Mouse (Mus musculus) c-Kit-negative CD71-positive TER-119-positive erythroid progenitor cells, embryonic 14.5 days (primary cell): ENCODE data around the gene Ndrg4.

Experiments
- DNase-seq: peaks from one replicate; pipeline ENCODE4 v3.0.0-alpha.2; 2013; ENCODE audit warnings: low read depth, low spot score

Gene Ndrg4

GRCm38 (mm10) chr8:95678024-95678611 is 1.3 kb downstream of the Ndrg4 start:
- DNase-seq = no peak

DNA sequence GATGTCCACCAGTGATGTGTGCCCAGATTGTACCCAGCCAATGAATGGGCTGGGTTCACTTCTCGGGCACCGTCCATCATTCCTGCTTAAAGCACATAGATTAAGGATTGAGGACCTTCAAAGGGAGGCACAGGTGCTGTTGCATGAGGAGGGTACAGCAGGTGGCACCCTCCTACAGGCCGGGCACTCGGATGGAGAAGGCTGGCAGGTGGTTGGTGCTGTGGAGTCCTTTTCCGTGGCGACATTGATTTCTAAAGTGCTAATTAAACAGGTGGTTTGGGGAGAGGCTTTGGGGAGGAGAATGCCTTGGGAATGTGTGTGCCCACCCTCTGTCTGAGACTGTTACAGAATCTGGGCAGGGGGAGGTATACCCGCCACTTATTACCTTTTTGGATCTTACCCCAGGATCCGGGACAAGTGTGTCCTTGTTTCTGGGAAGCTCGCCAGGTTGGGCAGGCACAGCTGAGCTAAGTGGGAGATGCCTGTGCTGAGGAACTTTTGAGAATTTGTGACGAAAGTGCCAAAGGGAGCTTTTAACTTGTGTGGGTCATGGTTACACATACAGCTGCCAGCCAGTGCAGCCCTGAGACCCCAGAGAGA is 11.4 kb downstream of the Ndrg4 start:
- DNase-seq = no peak

DNA sequence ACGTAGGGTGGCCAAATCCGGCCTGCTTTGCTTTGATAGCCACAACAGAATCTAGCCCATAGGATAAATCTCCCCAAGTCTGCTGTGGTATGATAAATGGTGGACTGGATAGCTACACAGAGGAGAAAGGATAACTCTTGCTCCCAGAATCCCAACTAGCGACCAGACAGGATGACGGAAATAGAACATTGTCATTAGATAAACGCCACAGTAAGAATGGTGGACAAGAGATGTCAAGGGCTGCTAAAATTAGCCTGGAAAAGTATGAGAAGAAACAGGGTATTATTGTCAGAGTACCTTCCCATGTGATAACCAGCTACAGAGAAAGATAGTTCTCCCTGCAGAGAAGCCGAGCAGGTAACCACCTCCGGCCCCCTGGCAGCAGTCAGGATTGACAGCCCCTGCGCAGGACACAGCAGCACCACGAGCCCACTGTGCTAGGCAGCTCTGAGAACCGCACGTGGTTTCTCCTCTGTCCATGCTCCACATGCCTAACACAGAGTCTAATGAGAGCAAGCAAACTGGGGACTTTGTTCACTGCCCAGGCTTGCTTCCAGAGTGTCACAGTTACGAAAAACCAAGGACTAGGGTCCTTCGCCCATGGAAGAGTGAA is 14.3 kb downstream of the Ndrg4 start:
- DNase-seq = no peak

DNA sequence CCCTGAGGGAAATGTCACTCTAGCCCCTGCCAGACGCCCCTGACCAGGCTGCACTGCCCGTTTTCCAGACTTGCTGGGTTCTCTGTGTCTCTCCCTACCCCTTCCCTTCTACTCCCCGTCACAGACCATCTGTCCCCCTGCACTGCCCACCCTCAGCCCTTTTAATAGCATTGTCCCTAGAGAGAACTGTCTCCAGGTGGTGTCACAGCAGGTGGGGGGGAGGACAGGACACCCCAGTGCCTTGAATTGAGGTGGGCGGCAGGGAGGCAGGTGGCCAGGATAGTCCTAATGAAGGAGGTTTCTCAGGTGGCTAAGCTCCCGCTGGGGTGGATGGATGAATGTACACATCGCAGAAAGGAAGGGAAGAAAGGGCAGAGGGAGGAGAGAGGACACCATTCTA is 17.9 kb downstream of the Ndrg4 start:
- no peak for DNase-seq

GRCm38 (mm10) chr8:95696661-95697060 is 19.9 kb downstream of the Ndrg4 start:
- DNase-seq = no peak

- DNase-seq = no peak
Measured at GRCm38 (mm10) chr8:95697128-95697527, 20.3 kb downstream of the Ndrg4 start.

GRCm38 (mm10) chr8:95698179-95698578 is 21.4 kb downstream of the Ndrg4 start:
- no peak for DNase-seq

- DNase-seq = no peak
Measured at GRCm38 (mm10) chr8:95700282-95700681, 23.5 kb downstream of the Ndrg4 start.

DNA sequence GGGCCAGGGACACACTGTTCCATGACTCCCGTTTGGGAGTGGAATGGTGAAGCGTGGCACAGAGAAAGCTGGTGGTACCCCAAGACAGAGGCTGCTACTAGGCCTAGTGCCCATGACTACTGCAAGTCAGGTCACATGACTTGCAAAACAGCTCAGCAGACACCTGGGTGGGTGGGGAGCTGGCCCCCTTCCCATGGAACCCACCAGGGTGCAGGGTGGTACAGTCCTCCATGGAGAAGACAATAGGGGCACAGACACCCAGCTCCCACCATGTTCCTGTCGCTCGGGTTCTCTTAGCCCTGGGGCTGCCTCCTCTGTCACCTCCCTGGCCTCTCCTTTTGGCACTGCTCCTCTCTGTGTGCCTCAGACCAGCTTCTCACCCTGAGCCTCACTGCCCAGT is 25.0 kb downstream of the Ndrg4 start:
- no peak for DNase-seq

- no peak for DNase-seq
Measured at GRCm38 (mm10) chr8:95702480-95703446, 26.0 kb downstream of the Ndrg4 start.

GRCm38 (mm10) chr8:95703461-95704260 is 26.9 kb downstream of the Ndrg4 start:
- no peak for DNase-seq

DNA sequence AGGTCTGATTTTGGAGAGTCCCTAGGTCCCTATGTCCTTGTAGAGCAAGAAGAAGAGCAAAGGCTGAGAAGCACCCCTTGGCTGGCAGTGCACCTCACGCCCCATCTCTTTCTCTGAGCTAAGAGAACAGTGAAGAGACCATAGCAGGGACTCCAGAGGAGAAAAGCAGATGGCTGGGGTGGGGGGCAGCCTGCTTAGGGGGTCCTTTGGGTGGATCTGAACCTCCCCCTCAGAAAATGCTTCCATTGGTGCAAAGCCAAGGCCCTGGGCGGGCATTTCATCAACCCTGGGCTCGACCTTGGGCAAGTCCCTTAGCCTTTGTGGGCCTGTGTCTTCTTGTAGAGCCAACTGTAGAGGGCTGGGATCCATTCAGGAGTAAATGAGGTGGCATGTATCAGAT is 27.8 kb downstream of the Ndrg4 start:
- DNase-seq = no peak

DNA sequence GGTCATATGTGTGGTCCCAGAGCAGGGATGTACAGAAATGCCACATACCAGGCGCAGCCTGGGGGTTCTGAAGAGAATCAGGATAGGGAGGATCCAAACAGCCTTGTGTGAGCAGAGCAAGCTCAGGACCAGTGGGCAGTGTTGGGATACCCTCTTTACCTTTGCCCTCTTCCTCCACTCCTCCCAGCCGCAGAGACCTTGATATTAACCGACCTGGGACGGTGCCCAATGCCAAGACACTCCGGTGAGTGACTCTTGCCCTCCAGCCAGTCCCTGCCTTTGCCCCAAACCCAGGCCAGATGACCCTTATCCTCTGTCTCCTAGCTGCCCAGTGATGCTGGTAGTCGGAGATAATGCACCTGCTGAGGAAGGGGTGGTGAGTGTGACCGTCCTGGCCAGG is 32.8 kb downstream of the Ndrg4 start:
- DNase-seq = no peak

DNA sequence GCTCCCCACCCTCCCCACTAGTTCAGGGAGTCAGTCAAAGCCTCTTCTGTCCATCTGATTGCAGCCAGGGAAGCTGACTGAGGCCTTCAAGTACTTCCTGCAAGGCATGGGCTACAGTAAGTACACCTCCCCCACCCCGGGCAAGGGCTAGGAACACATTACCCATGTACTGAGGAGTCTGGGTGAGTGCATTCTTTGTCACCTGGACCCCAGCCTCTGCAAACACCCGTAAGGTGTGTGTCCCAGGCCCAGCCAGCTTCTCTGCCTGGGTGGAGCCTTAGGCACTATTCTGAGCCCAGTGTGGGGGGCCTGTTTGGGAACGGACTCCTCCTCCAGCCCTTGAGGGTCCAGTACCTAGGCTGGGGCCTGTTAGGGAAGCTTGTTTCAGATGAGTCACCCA is 34.2 kb downstream of the Ndrg4 start:
- DNase-seq = no peak

GRCm38 (mm10) chr8:95712395-95712794 is 35.6 kb downstream of the Ndrg4 start:
- no peak for DNase-seq

DNA sequence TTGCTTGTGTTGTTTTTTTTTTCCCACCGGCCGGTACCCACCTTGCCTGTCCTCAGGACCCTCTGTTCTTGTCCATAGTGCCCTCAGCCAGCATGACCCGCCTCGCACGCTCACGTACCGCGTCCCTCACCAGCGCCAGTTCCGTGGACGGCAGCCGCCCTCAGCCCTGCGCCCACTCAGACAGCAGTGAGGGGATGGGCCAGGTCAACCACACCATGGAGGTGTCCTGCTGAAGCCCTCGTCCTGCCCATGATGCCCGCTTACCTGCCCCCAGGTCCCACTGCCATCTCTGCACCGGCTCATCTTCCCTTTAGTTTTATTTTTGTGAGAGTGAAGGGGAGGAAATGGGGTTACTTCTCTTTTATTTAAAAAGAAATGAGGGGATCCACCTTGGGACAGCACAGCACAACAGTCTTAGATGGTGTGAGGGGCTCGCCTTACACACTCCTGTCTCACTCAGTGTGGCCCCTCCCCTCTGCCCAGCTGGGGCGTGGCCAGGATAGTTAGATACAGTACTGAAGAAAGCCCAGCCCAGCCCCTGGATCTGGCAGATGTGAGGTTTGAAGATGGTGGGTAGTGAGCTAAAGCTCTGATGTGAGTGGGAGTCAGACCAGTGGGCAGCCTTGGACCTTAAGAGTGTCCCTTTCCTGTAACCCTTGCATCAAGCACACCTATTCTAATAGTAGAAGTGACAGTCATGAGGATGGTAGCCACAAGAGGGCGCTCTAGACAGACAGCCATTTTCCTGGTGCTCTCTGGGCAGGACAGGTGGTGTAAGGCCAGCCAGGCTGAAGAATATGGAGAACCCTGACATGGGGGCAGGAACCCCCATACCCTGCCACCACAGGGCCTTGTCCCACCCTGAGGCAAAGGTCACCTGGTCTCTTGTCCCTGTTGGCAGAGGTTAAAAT is 36.6 kb downstream of the Ndrg4 start:
- peak; percentile 70 for DNase-seq

GRCm38 (mm10) chr8:95714367-95714766 is 37.6 kb downstream of the Ndrg4 start:
- no peak for DNase-seq

- DNase-seq = no peak
Measured at GRCm38 (mm10) chr8:95714837-95715413, 38.1 kb downstream of the Ndrg4 start.

GRCm38 (mm10) chr8:95715676-95716531 is 39.1 kb downstream of the Ndrg4 start, which contains the start of gene Setd6:
Gene Setd6, plus strand, starts transcription at chr8:95715881.
- DNase-seq = peak; percentile 74
